Mouse (Mus musculus) hindbrain, embryonic 15.5 days (tissue): ENCODE measurements around the gene Runx1. TPM values are rescaled to one million over a fixed set of nuclear protein-coding genes. Genes with fewer than 3 reads are reported as not detected.

Experiments used
- ATAC-seq: fragments of 200-750 bp; cut with Nextera tagmentation; 2 replicates; pipeline ENCODE4 v1.8.0; 2017; ENCODE audit warnings: low read depth, moderate number of reproducible peaks, moderate TSS enrichment; ENCODE audit not compliant: low FRiP score
- H3K27ac ChIP-seq: fragments of 300-500 bp; sonication (generic); replicated peaks from 2 replicates; pipeline ENCODE4 v1.5.1; 2015; ENCODE audit warnings: mild to moderate bottlenecking, inconsistent platforms
- H3K27me3 ChIP-seq: fragments of 300-500 bp; sonication (generic); 2 replicates; pipeline ENCODE4 v1.6.1; 2015; ENCODE audit warnings: control low read depth, inconsistent platforms
- H3K36me3 ChIP-seq: fragments of 300-500 bp; sonication (generic); 2 replicates; pipeline ENCODE4 v1.6.1; 2015; ENCODE audit warnings: control low read depth, inconsistent platforms
- H3K4me1 ChIP-seq: fragments of 300-500 bp; sonication (generic); replicated peaks from 2 replicates; pipeline ENCODE4 v1.6.1; 2015; ENCODE audit warnings: control low read depth, inconsistent platforms
- H3K4me2 ChIP-seq: fragments of 300-500 bp; sonication (generic); 2 replicates; pipeline ENCODE4 v1.6.1; 2015; ENCODE audit warnings: moderate library complexity, mild to moderate bottlenecking, inconsistent platforms
- H3K4me3 ChIP-seq: fragments of 300-500 bp; sonication (generic); 2 replicates; pipeline ENCODE4 v1.5.1; 2015; ENCODE audit warnings: mild to moderate bottlenecking, inconsistent platforms
- H3K9ac ChIP-seq: fragments of 300-500 bp; sonication (generic); 2 replicates; pipeline ENCODE4 v1.6.1; 2015; ENCODE audit warnings: inconsistent platforms
- H3K9me3 ChIP-seq: fragments of 300-500 bp; sonication (generic); 2 replicates; pipeline ENCODE4 v1.6.1; 2016; ENCODE audit warnings: control low read depth, inconsistent platforms
- WGBS: fragments of 180-500 bp; shearing (Covaris S2); methylation state at CpG from one replicate; pipeline ENCODE4 v1.1.7; 2015; 5-methylcytosine and 5-hydroxymethylcytosine counted together
- polyA plus RNA-seq: library from polyadenylated mRNA; unstranded; fragments of >200 nt; fragmentation: Nextera tagmentation; extraction: Ambion mirVana; gene quantifications from 2 replicates; pipeline ENCODE4 v1.2.1, GENCODE M21; 2015

The Runx1 gene
- polyA plus RNA-seq, 1 experiment from 2014 or later = 1.1 TPM

- Histone ChIP-seq H3K9me3 (no peaks in the 10 kb centered on the region), H3K27me3 (no peaks in the 10 kb centered on the region), H3K36me3 (no peaks in the 10 kb centered on the region), H3K9ac (no peak overlapping the region), H3K4me3 (no peak overlapping the region), H3K4me1 (peaks cover 9% of the 10 kb centered on the region; the same call in 1 of the 2 replicates), H3K27ac (no peak overlapping the region), H3K4me2 (no peak overlapping the region)
- WGBS = 87% methylated on average over 9 of the region's 9 CpGs
- ATAC-seq = no peak
Measured at GRCm38 (mm10) chr16:92824723-92825203, 1.2 kb downstream of the Runx1 start.

- Histone ChIP-seq H3K4me2 (no peak overlapping the region), H3K36me3 (no peaks in the 10 kb centered on the region), H3K4me3 (no peak overlapping the region), H3K27ac (no peak overlapping the region), H3K9me3 (no peaks in the 10 kb centered on the region), H3K9ac (no peak overlapping the region), H3K4me1 (peaks cover 9% of the 10 kb centered on the region; the same call in 1 of the 2 replicates), H3K27me3 (no peaks in the 10 kb centered on the region)
- ATAC-seq = no peak
- 69% methylated on average over 6 of the region's 6 CpGs for WGBS
Measured at GRCm38 (mm10) chr16:92824003-92824722, 1.8 kb downstream of the Runx1 start.

GRCm38 (mm10) chr16:92823381-92823862, 2.5 kb downstream of the Runx1 start:
- 33% methylated on average over 5 of the region's 5 CpGs for WGBS
- no peaks in the 10 kb centered on the region for H3K9me3 ChIP-seq
- no peaks in the 10 kb centered on the region for H3K36me3 ChIP-seq
- no peaks in the 10 kb centered on the region for H3K27me3 ChIP-seq
- no peak overlapping the region for H3K27ac ChIP-seq
- H3K4me2 ChIP-seq = no peak overlapping the region
- H3K4me3 ChIP-seq = no peak overlapping the region
- peaks cover 9% of the 10 kb centered on the region; the same call in 1 of the 2 replicates for H3K4me1 ChIP-seq
- no peak overlapping the region for H3K9ac ChIP-seq
- ATAC-seq = no peak

- ATAC-seq = no peak
- H3K9me3 ChIP-seq = no peaks in the 10 kb centered on the region
- no peak overlapping the region for H3K9ac ChIP-seq
- H3K36me3 ChIP-seq = no peaks in the 10 kb centered on the region
- peaks cover 9% of the 10 kb centered on the region; the same call in 1 of the 2 replicates for H3K4me1 ChIP-seq
- 87% methylated on average over 12 of the region's 12 CpGs for WGBS
- H3K4me2 ChIP-seq = no peak overlapping the region
- H3K27ac ChIP-seq = no peak overlapping the region
- no peaks in the 10 kb centered on the region for H3K27me3 ChIP-seq
- no peak overlapping the region for H3K4me3 ChIP-seq
Measured at GRCm38 (mm10) chr16:92822676-92823075, 3.3 kb downstream of the Runx1 start.

GRCm38 (mm10) chr16:92821938-92822629, 3.9 kb downstream of the Runx1 start:
- 61% methylated on average over 14 of the region's 14 CpGs for WGBS
- Histone ChIP-seq H3K36me3 (no peaks in the 10 kb centered on the region), H3K4me3 (no peak overlapping the region), H3K9me3 (no peaks in the 10 kb centered on the region), H3K27me3 (no peaks in the 10 kb centered on the region), H3K27ac (no peak overlapping the region), H3K9ac (no peak overlapping the region), H3K4me1 (peaks cover 9% of the 10 kb centered on the region; the same call in 1 of the 2 replicates), H3K4me2 (no peak overlapping the region)
- no peak for ATAC-seq

GRCm38 (mm10) chr16:92821596-92821937, 4.4 kb downstream of the Runx1 start:
- no peak overlapping the region for H3K4me2 ChIP-seq
- ATAC-seq = no peak
- H3K4me3 ChIP-seq = no peak overlapping the region
- H3K27ac ChIP-seq = no peak overlapping the region
- no peaks in the 10 kb centered on the region for H3K9me3 ChIP-seq
- 84% methylated on average over 5 of the region's 5 CpGs for WGBS
- no peaks in the 10 kb centered on the region for H3K36me3 ChIP-seq
- H3K9ac ChIP-seq = no peak overlapping the region
- H3K4me1 ChIP-seq = peaks cover 9% of the 10 kb centered on the region; the same call in 1 of the 2 replicates
- H3K27me3 ChIP-seq = no peaks in the 10 kb centered on the region

GRCm38 (mm10) chr16:92820451-92820850, 5.5 kb downstream of the Runx1 start:
- H3K4me1 ChIP-seq = peaks cover 9% of the 10 kb centered on the region; the same call in 1 of the 2 replicates
- H3K9ac ChIP-seq = no peak overlapping the region
- WGBS = 93% methylated on average over 6 of the region's 6 CpGs
- H3K27ac ChIP-seq = no peak overlapping the region
- H3K9me3 ChIP-seq = no peaks in the 10 kb centered on the region
- H3K4me3 ChIP-seq = no peak overlapping the region
- ATAC-seq = no peak
- no peaks in the 10 kb centered on the region for H3K27me3 ChIP-seq
- no peaks in the 10 kb centered on the region for H3K36me3 ChIP-seq
- no peak overlapping the region for H3K4me2 ChIP-seq

DNA sequence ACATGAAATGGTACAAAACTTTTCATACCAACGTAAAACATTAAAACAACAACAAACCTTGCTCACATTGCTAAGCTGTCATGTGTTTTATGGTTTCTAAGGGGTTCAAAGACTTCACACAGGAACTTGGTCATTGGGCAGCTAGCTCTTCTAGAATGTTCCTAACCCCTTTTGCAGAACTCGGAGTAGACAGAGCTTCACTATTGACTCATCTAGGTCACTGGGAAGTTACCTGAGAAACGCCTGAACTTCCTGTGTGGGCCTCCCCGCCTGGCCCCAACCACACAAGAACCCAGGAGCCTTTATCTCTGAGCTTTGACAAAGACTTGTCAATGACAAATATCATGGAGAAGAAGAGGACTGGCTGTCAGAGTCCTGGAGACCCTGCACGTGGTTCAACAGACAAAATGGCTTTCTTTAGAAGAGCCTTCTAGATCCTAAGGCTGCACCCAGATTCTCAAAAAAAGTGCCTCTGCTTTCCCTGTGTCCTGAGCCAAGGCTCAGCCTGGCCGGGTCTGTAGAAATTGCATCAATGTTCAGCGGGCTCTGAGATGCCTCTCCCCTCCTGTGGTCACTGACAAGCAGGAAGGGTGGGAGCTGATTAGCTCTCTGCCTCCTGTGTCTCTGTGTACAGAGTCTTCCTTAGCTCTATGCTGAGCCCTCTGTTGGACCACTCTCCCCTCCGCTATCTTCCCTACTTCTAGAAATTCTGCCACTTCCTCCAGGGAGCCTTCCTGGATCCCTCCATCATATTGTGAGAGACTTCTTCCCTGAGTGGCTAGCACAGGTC, 7.3 kb downstream of the Runx1 start:
- no peak overlapping the region for H3K4me2 ChIP-seq
- no peak for ATAC-seq
- no peak overlapping the region for H3K27ac ChIP-seq
- no peak overlapping the region for H3K4me3 ChIP-seq
- WGBS = 84% methylated on average over 8 of the region's 8 CpGs
- no peak overlapping the region for H3K9ac ChIP-seq
- no peaks in the 10 kb centered on the region for H3K36me3 ChIP-seq
- H3K27me3 ChIP-seq = no peaks in the 10 kb centered on the region
- no peaks in the 10 kb centered on the region for H3K9me3 ChIP-seq
- peaks cover 9% of the 10 kb centered on the region; the same call in 1 of the 2 replicates for H3K4me1 ChIP-seq

- H3K4me3 ChIP-seq = no peak overlapping the region
- H3K36me3 ChIP-seq = no peaks in the 10 kb centered on the region
- no peaks in the 10 kb centered on the region for H3K9me3 ChIP-seq
- H3K27me3 ChIP-seq = no peaks in the 10 kb centered on the region
- no peak overlapping the region for H3K4me2 ChIP-seq
- WGBS = 89% methylated on average over 7 of the region's 7 CpGs
- H3K27ac ChIP-seq = no peak overlapping the region
- ATAC-seq = no peak
- H3K9ac ChIP-seq = no peak overlapping the region
- H3K4me1 ChIP-seq = no peaks in the 10 kb centered on the region
Measured at GRCm38 (mm10) chr16:92816092-92816491, 9.9 kb downstream of the Runx1 start.

DNA sequence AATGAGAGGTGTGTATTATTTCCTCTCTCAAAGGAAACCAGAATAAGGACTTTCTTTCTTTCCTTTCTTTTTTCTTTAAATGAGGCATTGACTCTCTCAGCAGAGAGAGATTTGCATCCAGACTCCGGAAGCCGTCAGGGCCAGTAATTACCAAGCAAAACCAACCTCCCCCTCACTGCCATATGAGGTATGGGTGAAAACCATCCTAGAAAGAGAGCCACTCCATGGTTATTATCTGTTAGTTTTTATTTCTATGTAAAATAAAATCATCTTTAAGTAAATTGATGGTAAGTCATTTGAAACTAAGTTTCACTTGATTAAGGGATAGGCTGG, 10.8 kb downstream of the Runx1 start:
- no peak for ATAC-seq
- H3K9ac ChIP-seq = no peak overlapping the region
- no peaks in the 10 kb centered on the region for H3K4me1 ChIP-seq
- H3K4me2 ChIP-seq = no peak overlapping the region
- H3K36me3 ChIP-seq = no peaks in the 10 kb centered on the region
- no peaks in the 10 kb centered on the region for H3K9me3 ChIP-seq
- H3K27ac ChIP-seq = no peak overlapping the region
- no peak overlapping the region for H3K4me3 ChIP-seq
- no peaks in the 10 kb centered on the region for H3K27me3 ChIP-seq
- 75% methylated on average over 2 of the region's 2 CpGs for WGBS

GRCm38 (mm10) chr16:92814366-92815194, 11.4 kb downstream of the Runx1 start:
- Histone ChIP-seq H3K4me3 (no peak overlapping the region), H3K9me3 (no peaks in the 10 kb centered on the region), H3K4me2 (no peak overlapping the region), H3K27me3 (no peaks in the 10 kb centered on the region), H3K4me1 (no peaks in the 10 kb centered on the region), H3K9ac (no peak overlapping the region), H3K27ac (no peak overlapping the region), H3K36me3 (no peaks in the 10 kb centered on the region)
- ATAC-seq = no peak
- 72% methylated on average over 5 of the region's 5 CpGs for WGBS
